Mouse (Mus musculus) CH12.LX (cell line): ENCODE results near the gene Gdpd5. TPM values are rescaled to one million over a fixed set of nuclear protein-coding genes. Genes with fewer than 3 reads are reported as not detected.

ENCODE experiments used
- DNase-seq: peaks from one replicate; pipeline ENCODE4 v3.0.0-alpha.2; 2013; ENCODE audit errors: extremely low read depth
- H3K27ac ChIP-seq: 2 replicates; pipeline ENCODE4 v1.5.1; 2012; ENCODE audit warnings: low read depth, mild to moderate bottlenecking, control low read depth, moderate library complexity; ENCODE audit not compliant: insufficient read depth
- H3K27me3 ChIP-seq: replicated peaks from 2 replicates; pipeline ENCODE3; 2012; ENCODE audit warnings: inconsistent platforms
- H3K36me3 ChIP-seq, 2 experiments: replicated peaks in 1 of 2; 2 replicates each; pipeline versions ENCODE3 to v1.6.1; 2012; ENCODE audit warnings: inconsistent platforms in 1 of 2, low read length in 1 of 2, mild to moderate bottlenecking in 1 of 2, mixed read lengths in 1 of 2, moderate library complexity in 1 of 2; ENCODE audit not compliant: control insufficient read depth in 1 of 2, insufficient read depth in 1 of 2
- H3K4me1 ChIP-seq, 2 experiments: 2 replicates each; pipeline ENCODE4 v1.6.1; 2012; ENCODE audit warnings: inconsistent platforms in 1 of 2, moderate library complexity in 1 of 2; ENCODE audit not compliant: insufficient read depth in 2 of 2, control insufficient read depth in 1 of 2
- H3K4me2 ChIP-seq: 2 replicates; pipeline ENCODE4 v1.6.1; 2012; ENCODE audit warnings: low read depth, mild to moderate bottlenecking, control low read depth; ENCODE audit not compliant: poor library complexity, insufficient read depth, severe bottlenecking
- H3K4me3 ChIP-seq, 3 experiments: fragments of 150-350 bp in 1 of 3; sonication (generic) in 1 of 3; replicated peaks in 1 of 3; 2 replicates each; pipeline versions ENCODE3 to v1.5.1; 2011 to 2012; ENCODE audit warnings: low read depth in 2 of 3, low read length in 2 of 3, mild to moderate bottlenecking in 2 of 3, moderate library complexity in 2 of 3, control low read depth in 1 of 3, improper control_type of control experiment in 1 of 3, inconsistent platforms in 1 of 3, mixed read lengths in 1 of 3; ENCODE audit not compliant: poor library complexity in 1 of 3
- H3K79me2 ChIP-seq: replicated peaks from 2 replicates; pipeline ENCODE4 v1.6.1; 2012; ENCODE audit warnings: mild to moderate bottlenecking, moderate library complexity; ENCODE audit not compliant: control insufficient read depth, poor library complexity, insufficient read depth, severe bottlenecking; ENCODE audit errors: extremely low read depth
- H3K9ac ChIP-seq: 2 replicates; pipeline ENCODE4 v1.6.1; 2012; ENCODE audit warnings: low read depth, mild to moderate bottlenecking, control low read depth, moderate library complexity; ENCODE audit not compliant: insufficient read depth
- H3K9me3 ChIP-seq: replicated peaks from 2 replicates; pipeline ENCODE3; 2012; ENCODE audit warnings: low read length, inconsistent platforms, mixed read lengths
- BHLHE40 ChIP-seq: IDR thresholded peaks from 2 replicates; pipeline ENCODE4 v1.6.1; 2011; ENCODE audit warnings: mild to moderate bottlenecking, low read depth, low read length, improper control_type of control experiment
- CTCF ChIP-seq, 2 experiments: IDR thresholded peaks in 1 of 2; conservative IDR thresholded peaks in 1 of 2; 2 replicates each; pipeline ENCODE4 v1.5.1; 2011 to 2012; ENCODE audit warnings: low read depth in 2 of 2, low read length in 2 of 2, improper control_type of control experiment in 1 of 2, inconsistent platforms in 1 of 2, mild to moderate bottlenecking in 1 of 2, moderate library complexity in 1 of 2
- E2F4 ChIP-seq: IDR thresholded peaks from 2 replicates; pipeline ENCODE4 v1.6.1; 2011; ENCODE audit warnings: low read depth, low read length, improper control_type of control experiment; ENCODE audit not compliant: insufficient replicate concordance
- ELF1 ChIP-seq: IDR thresholded peaks from 2 replicates; pipeline ENCODE4 v1.6.1; 2014; ENCODE audit warnings: low read depth, mild to moderate bottlenecking, inconsistent platforms, low read length, improper control_type of control experiment
- EP300 ChIP-seq: IDR thresholded peaks from 2 replicates; pipeline ENCODE4 v1.6.1; 2011; ENCODE audit warnings: low read length, improper control_type of control experiment
- ETS1 ChIP-seq: conservative IDR thresholded peaks from 2 replicates; pipeline ENCODE4 v1.6.1; 2012; ENCODE audit warnings: low read depth, mild to moderate bottlenecking, inconsistent platforms, low read length, improper control_type of control experiment, moderate library complexity
- GABPA ChIP-seq: IDR thresholded peaks from 2 replicates; pipeline ENCODE4 v1.6.1; 2012; ENCODE audit warnings: low read depth, low read length, improper control_type of control experiment, inconsistent platforms; ENCODE audit not compliant: insufficient replicate concordance
- HCFC1 ChIP-seq: IDR thresholded peaks from 2 replicates; pipeline ENCODE4 v1.6.1; 2012; ENCODE audit warnings: low read depth, mild to moderate bottlenecking, inconsistent platforms, low read length, improper control_type of control experiment
- IRF4 ChIP-seq: IDR thresholded peaks from 2 replicates; pipeline ENCODE4 v1.6.1; 2014; ENCODE audit warnings: low read depth, mild to moderate bottlenecking, inconsistent platforms, low read length, improper control_type of control experiment
- JUN ChIP-seq: IDR thresholded peaks from 2 replicates; pipeline ENCODE4 v1.6.1; 2011; ENCODE audit warnings: low read depth, mild to moderate bottlenecking, low read length, improper control_type of control experiment, moderate library complexity; ENCODE audit not compliant: insufficient read depth
- KAT2A ChIP-seq: IDR thresholded peaks from 2 replicates; pipeline ENCODE4 v1.6.1; 2012; ENCODE audit warnings: low read length, improper control_type of control experiment, inconsistent platforms; ENCODE audit not compliant: insufficient replicate concordance
- MAFK ChIP-seq: IDR thresholded peaks from 2 replicates; pipeline ENCODE4 v1.6.1; 2011; ENCODE audit warnings: low read length, improper control_type of control experiment; ENCODE audit not compliant: insufficient replicate concordance
- MAX ChIP-seq: IDR thresholded peaks from 2 replicates; pipeline ENCODE4 v1.6.1; 2011; ENCODE audit warnings: low read length, improper control_type of control experiment
- MAZ ChIP-seq: IDR thresholded peaks from 2 replicates; pipeline ENCODE4 v1.6.1; 2012; ENCODE audit warnings: low read depth, mild to moderate bottlenecking, inconsistent platforms, low read length, improper control_type of control experiment, moderate library complexity
- MEF2A ChIP-seq: IDR thresholded peaks from 2 replicates; pipeline ENCODE4 v1.6.1; 2014; ENCODE audit warnings: low read depth, mild to moderate bottlenecking, inconsistent platforms, low read length, improper control_type of control experiment, borderline replicate concordance
- MXI1 ChIP-seq: IDR thresholded peaks from 2 replicates; pipeline ENCODE4 v1.6.1; 2011; ENCODE audit warnings: mild to moderate bottlenecking, low read depth, low read length, improper control_type of control experiment
- NELFE ChIP-seq: IDR thresholded peaks from 2 replicates; pipeline ENCODE4 v1.6.1; 2011; ENCODE audit warnings: low read depth, low read length, improper control_type of control experiment
- NRF1 ChIP-seq: IDR thresholded peaks from 2 replicates; pipeline ENCODE4 v1.6.1; 2014; ENCODE audit warnings: low read depth, mild to moderate bottlenecking, inconsistent platforms, low read length, improper control_type of control experiment, moderate library complexity
- PAX5 ChIP-seq: IDR thresholded peaks from 2 replicates; pipeline ENCODE4 v1.6.1; 2012; ENCODE audit warnings: low read length, inconsistent platforms, mixed read lengths
- POLR2A ChIP-seq: IDR thresholded peaks from 2 replicates; pipeline ENCODE4 v1.6.1; 2011; ENCODE audit warnings: low read depth, mild to moderate bottlenecking, improper control_type of control experiment, low read length
- RAD21 ChIP-seq: IDR thresholded peaks from 2 replicates; pipeline ENCODE4 v1.6.1; 2011; ENCODE audit warnings: low read depth, mild to moderate bottlenecking, low read length, improper control_type of control experiment, moderate library complexity
- RCOR1 ChIP-seq: conservative IDR thresholded peaks from 2 replicates; pipeline ENCODE4 v1.6.1; 2012; ENCODE audit warnings: low read depth, mild to moderate bottlenecking, inconsistent platforms, low read length, improper control_type of control experiment
- SIN3A ChIP-seq: IDR thresholded peaks from 2 replicates; pipeline ENCODE4 v1.6.1; 2012; ENCODE audit warnings: low read length, improper control_type of control experiment, inconsistent platforms
- SMC3 ChIP-seq: IDR thresholded peaks from 2 replicates; pipeline ENCODE4 v1.6.1; 2011; ENCODE audit warnings: low read depth, low read length, improper control_type of control experiment
- TBP ChIP-seq: conservative IDR thresholded peaks from 2 replicates; pipeline ENCODE4 v1.6.1; 2011; ENCODE audit warnings: low read depth, low read length, improper control_type of control experiment
- TCF12 ChIP-seq: IDR thresholded peaks from 2 replicates; pipeline ENCODE4 v1.6.1; 2014; ENCODE audit warnings: low read depth, mild to moderate bottlenecking, inconsistent platforms, low read length, improper control_type of control experiment
- UBTF ChIP-seq: IDR thresholded peaks from 2 replicates; pipeline ENCODE4 v1.6.1; 2012; ENCODE audit warnings: low read depth, mild to moderate bottlenecking, inconsistent platforms, low read length, improper control_type of control experiment, moderate library complexity
- USF2 ChIP-seq: conservative IDR thresholded peaks from 2 replicates; pipeline ENCODE4 v1.6.1; 2011; ENCODE audit warnings: low read depth, low read length, improper control_type of control experiment
- ZC3H11A ChIP-seq: IDR thresholded peaks from 2 replicates; pipeline ENCODE4 v1.6.1; 2012; ENCODE audit warnings: low read depth, mild to moderate bottlenecking, inconsistent platforms, low read length, improper control_type of control experiment
- ZKSCAN1 ChIP-seq: IDR thresholded peaks from 2 replicates; pipeline ENCODE4 v1.6.1; 2012; ENCODE audit warnings: low read depth, inconsistent platforms, low read length, improper control_type of control experiment, borderline replicate concordance
- ZMIZ1 ChIP-seq: IDR thresholded peaks from 2 replicates; pipeline ENCODE4 v1.6.1; 2012; ENCODE audit warnings: low read depth, mild to moderate bottlenecking, inconsistent platforms, low read length, improper control_type of control experiment
- ZNF384 ChIP-seq: IDR thresholded peaks from 2 replicates; pipeline ENCODE4 v1.6.1; 2012; ENCODE audit warnings: low read depth, low read length, improper control_type of control experiment, inconsistent platforms
- dilution Hi-C: fragments of 300-500 bp; cut with MboI; formaldehyde crosslinking; loops from 2 replicates; pipeline ENCODE4 v1.14.3; 2020; ENCODE audit warnings: low sequenced_read_pairs; ENCODE audit not compliant: extremely low pct_unique_long_range_greater_than_20kb, extremely low pct_ligation_motif_present
- in situ Hi-C: fragments of 300-500 bp; cut with MboI; formaldehyde crosslinking; loops from 3 replicates; pipeline ENCODE4 v1.14.3; 2019; ENCODE audit warnings: low sequenced_read_pairs, low pct_ligation_motif_present, low pct_unique_long_range_greater_than_20kb, mixed read lengths
- polyA plus RNA-seq: library from polyadenylated mRNA; unstranded; fragments of >175 nt; gene quantifications from 2 replicates; pipeline ENCODE4 v1.2.1, GENCODE M21; 2012; ENCODE audit warnings: low read depth; ENCODE audit not compliant: insufficient read length
- total RNA-seq, 2 experiments: library from RNA; depleted of rRNA; stranded (reverse); fragments of 300-350 nt in 1 of 2; fragments of >200 nt in 1 of 2; gene quantifications; 2 replicates each; pipeline ENCODE4 v1.2.3; 2012 to 2014

Gene Gdpd5
- total and polyA plus RNA-seq, 3 experiments: 2.4 to 9.1 (median 9.0) TPM

- Histone ChIP-seq H3K4me3 (no peak overlapping the region), H3K4me2 (no peak overlapping the region), H3K27me3 (no peaks in the 10 kb centered on the region), H3K36me3 (peaks cover 1 to 46% of the 10 kb centered on the region in 2 experiments), H3K79me2 (no peaks in the 10 kb centered on the region), H3K4me1 (peaks cover 12 to 50% of the 10 kb centered on the region in 2 experiments), H3K9me3 (no peaks in the 10 kb centered on the region), H3K9ac (no peak overlapping the region), H3K27ac (no peak overlapping the region)
- dilution Hi-C loops: no loop called here
- TF ChIP-seq ZC3H11A (no peak), SIN3A (no peak), MAZ (no peak), HCFC1 (no peak), NRF1 (no peak), RAD21 (no peak), GABPA (no peak), BHLHE40 (no peak), POLR2A (no peak), NELFE (no peak), SMC3 (no peak), TBP (no peak), ZKSCAN1 (no peak), ZNF384 (no peak)
- in situ Hi-C loops: no loop called here
- DNase-seq: no peak
Observed at GRCm38 (mm10) chr7:99396994-99397659, 15.9 kb downstream of the Gdpd5 start.

GRCm38 (mm10) chr7:99401373-99401772 lies 20.2 kb downstream of the Gdpd5 start:
- Histone ChIP-seq H3K9ac (no peak overlapping the region), H3K9me3 (no peaks in the 10 kb centered on the region), H3K4me3 (no peak overlapping the region), H3K27me3 (no peaks in the 10 kb centered on the region), H3K79me2 (no peaks in the 10 kb centered on the region), H3K36me3 (peaks cover 0 to 27% of the 10 kb centered on the region in 2 experiments), H3K4me1 (peaks cover 37 to 80% of the 10 kb centered on the region in 2 experiments), H3K4me2 (peak overlapping the region; percentile 42), H3K27ac (no peak overlapping the region)
- in situ Hi-C loops (no loop called here), dilution Hi-C loops (no loop called here)
- peak; percentile 80 for DNase-seq
- TF ChIP-seq MAZ (no peak), UBTF (no peak), IRF4 (peak; percentile 86), KAT2A (no peak), MAX (no peak), SIN3A (no peak), POLR2A (no peak), MXI1 (no peak), CTCF (conservative IDR thresholded peaks at IDR 0.05 in 1 of 2, IDR thresholded peaks at IDR 0.05 in 1 of 2; ENCODE audit: low read depth in 2 of 2, low read length in 2 of 2) (no peak), RCOR1 (no peak), JUN (peak; percentile 53), NRF1 (no peak), TCF12 (peak; percentile 46; the same call in 1 of the 2 replicates), MEF2A (peak; percentile 87), BHLHE40 (peak; percentile 86), USF2 (no peak), E2F4 (no peak), NELFE (no peak), MAFK (no peak), ELF1 (no peak), GABPA (no peak), EP300 (peak; percentile 71), ZNF384 (no peak), ETS1 (peak; percentile 24; the same call in 1 of the 2 replicates), PAX5 (no peak), RAD21 (no peak; the same call in 1 of the 2 replicates), ZMIZ1 (no peak)
